ENCODE assay signal across 8 mouse cellular contexts in genomic region chr13:113266495-113266951, GRCm38 (mm10). TPM values are rescaled to one million over a fixed set of nuclear protein-coding genes. Genes with fewer than 3 reads are reported as not detected.
DNase-seq lines count a peak whose midpoint lies in the region; ATAC-seq lines count a peak whose summit lies in the region.

No protein-coding gene starts in this region.

- no peak overlapping the region for H3K4me3 ChIP-seq in limb, embryonic 11.5 days (ENCODE audit: low read depth, low read length)
- no peak overlapping the region for H3K4me3 ChIP-seq in midbrain, embryonic 16.5 days (ENCODE audit: low read depth, low read length)

- no peak overlapping the region for H3K9ac ChIP-seq in limb, embryonic 11.5 days (ENCODE audit: low read length)
- no peak overlapping the region for H3K9ac ChIP-seq in midbrain, embryonic 16.5 days (ENCODE audit: low read depth, low read length)

- 0 out of 2 replicates have a peak, but pooled peaks have one; percentile 9 for ATAC-seq in granulocyte monocyte progenitor cell, adult 5-6 weeks (replicated peaks; ENCODE audit: poor library complexity, severe bottlenecking)
- ATAC-seq in limb, embryonic 11.5 days (ENCODE audit: insufficient number of reproducible peaks, low FRiP score, low TSS enrichment, low read depth), result peak; percentile 7; the same call in 1 of the 2 replicates
- 0 out of 2 replicates have a peak, but pooled peaks have one; percentile 16 for ATAC-seq in midbrain, embryonic 16.5 days

- no peak overlapping the region for H3K27ac ChIP-seq in limb, embryonic 11.5 days (replicated peaks; ENCODE audit: low read depth, low read length)
- no peak overlapping the region for H3K27ac ChIP-seq in midbrain, embryonic 16.5 days (ENCODE audit: low read length)

- H3K27me3 ChIP-seq in limb, embryonic 11.5 days (ENCODE audit: control insufficient read depth, insufficient read depth, low read length), result no peaks in the 10 kb centered on the region
- H3K27me3 ChIP-seq in midbrain, embryonic 16.5 days (ENCODE audit: control insufficient read depth, insufficient read depth, low read depth, low read length), result no peaks in the 10 kb centered on the region

- WGBS in limb, embryonic 11.5 days, result 32% methylated on average over 9 of the region's 9 CpGs
- 29% methylated on average over 9 of the region's 9 CpGs for WGBS in midbrain, embryonic 16.5 days

- no peaks in the 10 kb centered on the region for H3K4me1 ChIP-seq in limb, embryonic 11.5 days (ENCODE audit: control insufficient read depth, insufficient read depth, low read length)
- 0 out of 2 replicates have a peak, but pooled peaks cover 2% of the 10 kb centered on the region for H3K4me1 ChIP-seq in midbrain, embryonic 16.5 days (ENCODE audit: control insufficient read depth, insufficient read depth, low read length)

- no peaks in the 10 kb centered on the region for H3K9me3 ChIP-seq in limb, embryonic 11.5 days (ENCODE audit: control insufficient read depth, low read length)
- H3K9me3 ChIP-seq in midbrain, embryonic 16.5 days (replicated peaks; ENCODE audit: control insufficient read depth, low read length, poor library complexity, severe bottlenecking), result no peaks in the 10 kb centered on the region

- DNase-seq in A20 (ENCODE audit: low read depth, low spot score), result peak; percentile 64
- peak; percentile 84 for DNase-seq in adrenal gland, postnatal 10 days
- peak; percentile 79 for DNase-seq in embryo, embryonic 9.5 days (ENCODE audit: extremely low spot score)
- DNase-seq in kidney, adult 18-20 months, result peak; percentile 79
- DNase-seq in limb, embryonic 11.5 days (ENCODE audit: low spot score), result peak; percentile 89
- DNase-seq in spleen, postnatal 4 days (ENCODE audit: low spot score in 2 of 2), result peak; percentile 45 to 75

- H3K36me3 ChIP-seq in limb, embryonic 11.5 days (ENCODE audit: control insufficient read depth, insufficient read depth, low read length), result no peaks in the 10 kb centered on the region
- no peaks in the 10 kb centered on the region for H3K36me3 ChIP-seq in midbrain, embryonic 16.5 days (ENCODE audit: control insufficient read depth, insufficient read depth, low read length)

- H3K4me2 ChIP-seq in limb, embryonic 11.5 days (ENCODE audit: low read depth, severe bottlenecking), result no peak overlapping the region
- H3K4me2 ChIP-seq in midbrain, embryonic 16.5 days (ENCODE audit: low read length), result no peak overlapping the region

RNA-seq across cellular contexts. Expression of gene BC067074, which starts 26.4 kb away (rescaled TPM):
- 1 to 10 TPM; 2.3 to 4.7 TPM for total RNA-seq in adrenal gland, postnatal 10 days (2021)
- total RNA-seq in granulocyte monocyte progenitor cell, adult 5-6 weeks (2014; fragmentation: Nextera tagmentation), result not detected in 2 replicates
- total RNA-seq in granulocyte monocyte progenitor cell, adult 5-6 weeks (2017), result not detected in 2 replicates
- polyA plus RNA-seq in limb, embryonic 11.5 days (2014; fragmentation: Nextera tagmentation; extraction: Ambion mirVana), result 7.1 and 8.8 TPM in 2 replicates
- polyA plus RNA-seq in midbrain, embryonic 16.5 days (2015; fragmentation: Nextera tagmentation; extraction: Ambion mirVana), result 0.80 and 0.83 TPM in 2 replicates

RNA-seq across cellular contexts. Expression of gene Gzmk, which starts 40.8 kb away (rescaled TPM):
- total RNA-seq in adrenal gland, postnatal 10 days (2021), result not detected
- total RNA-seq in granulocyte monocyte progenitor cell, adult 5-6 weeks (2014; fragmentation: Nextera tagmentation), result not detected in 2 replicates
- not detected in 2 replicates for total RNA-seq in granulocyte monocyte progenitor cell, adult 5-6 weeks (2017)
- not detected in 2 replicates for polyA plus RNA-seq in limb, embryonic 11.5 days (2014; fragmentation: Nextera tagmentation; extraction: Ambion mirVana)
- 0.14 and 0.26 TPM in 2 replicates for polyA plus RNA-seq in midbrain, embryonic 16.5 days (2015; fragmentation: Nextera tagmentation; extraction: Ambion mirVana)

RNA-seq across cellular contexts. Expression of gene Esm1, which starts 57.1 kb away (rescaled TPM):
- total RNA-seq in adrenal gland, postnatal 10 days (2021), result 1 to 10 TPM; 5.6 to 6.3 TPM
- total RNA-seq in granulocyte monocyte progenitor cell, adult 5-6 weeks (2014; fragmentation: Nextera tagmentation), result not detected in 2 replicates
- total RNA-seq in granulocyte monocyte progenitor cell, adult 5-6 weeks (2017), result not detected in 2 replicates
- 2.1 and 2.6 TPM in 2 replicates for polyA plus RNA-seq in limb, embryonic 11.5 days (2014; fragmentation: Nextera tagmentation; extraction: Ambion mirVana)
- polyA plus RNA-seq in midbrain, embryonic 16.5 days (2015; fragmentation: Nextera tagmentation; extraction: Ambion mirVana), result 1.8 and 2.1 TPM in 2 replicates

Comparison
In these comparisons a context has a peak if more than half of its experiments do, and no peak if none do; other contexts are left out.
1. RNA of gene Esm1, which starts 57.1 kb away (total RNA-seq): 5.6 to 6.3 TPM in adrenal gland, postnatal 10 days; not detected in granulocyte monocyte progenitor cell, adult 5-6 weeks; every median in the first group is over 4 times any median in the second.
2. Peak in every context shown above with its lines, with median percentiles within 50 percentile points of each other: DNase-seq and ATAC-seq.